Mouse (Mus musculus): ENCODE data around the gene Sars. TPM values are rescaled to one million over a fixed set of nuclear protein-coding genes. Genes with fewer than 3 reads are reported as not detected.

The Sars gene
- total RNA-seq, 2 experiments from 2014 or later = 205 to 221 TPM

DNA sequence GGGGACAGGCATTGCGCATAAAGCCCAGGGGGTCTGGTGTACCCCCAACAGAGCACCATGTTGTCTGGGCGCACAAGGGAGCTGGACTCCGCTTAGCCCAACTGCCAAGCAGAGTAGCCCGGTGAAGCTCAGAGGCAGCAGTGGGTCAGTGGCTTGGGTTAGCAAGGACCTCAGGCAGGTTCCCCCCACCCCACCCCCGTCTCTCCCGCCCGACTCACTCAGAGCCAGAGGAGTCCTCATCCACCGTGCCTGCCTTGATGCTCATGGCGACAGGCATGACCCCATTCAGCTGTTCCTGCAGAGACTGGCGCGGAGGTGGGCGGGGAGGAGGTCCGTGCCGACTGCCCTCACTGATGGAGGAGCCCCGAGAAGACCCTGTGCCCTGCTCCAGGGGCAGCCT, 52.2 kb downstream of the Sars start:
- no peak for DNase-seq (ENCODE audit: low spot score in 2 of 2)

GRCm38 (mm10) chr3:108392299-108392698, 52.7 kb downstream of the Sars start:
- no peak for DNase-seq (ENCODE audit: low spot score in 2 of 2)

DNA sequence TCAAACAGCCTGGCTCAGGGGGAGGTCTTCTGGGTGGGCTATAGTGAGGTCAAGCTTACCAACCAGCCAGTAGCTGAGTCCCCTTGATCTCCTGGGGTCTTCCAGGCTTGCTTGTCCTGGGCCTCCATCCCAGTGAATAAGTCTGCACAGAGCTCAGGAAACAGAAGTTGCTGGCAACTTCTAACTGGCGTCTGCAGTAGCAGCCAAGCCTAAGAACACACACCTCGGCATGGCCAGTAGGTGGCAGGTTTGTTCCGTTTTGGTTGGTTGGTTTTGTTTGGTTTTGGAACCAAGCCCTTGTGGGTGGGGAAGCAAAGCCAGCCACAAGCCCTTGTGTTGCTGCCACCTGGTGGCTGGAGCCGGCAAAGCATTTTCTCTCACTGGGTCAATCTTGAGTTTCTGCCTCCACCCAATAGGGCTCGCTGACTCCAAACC, 55.9 kb downstream of the Sars start:
- peak; percentile 95 to 98 for DNase-seq (ENCODE audit: low spot score in 2 of 2)

DNA sequence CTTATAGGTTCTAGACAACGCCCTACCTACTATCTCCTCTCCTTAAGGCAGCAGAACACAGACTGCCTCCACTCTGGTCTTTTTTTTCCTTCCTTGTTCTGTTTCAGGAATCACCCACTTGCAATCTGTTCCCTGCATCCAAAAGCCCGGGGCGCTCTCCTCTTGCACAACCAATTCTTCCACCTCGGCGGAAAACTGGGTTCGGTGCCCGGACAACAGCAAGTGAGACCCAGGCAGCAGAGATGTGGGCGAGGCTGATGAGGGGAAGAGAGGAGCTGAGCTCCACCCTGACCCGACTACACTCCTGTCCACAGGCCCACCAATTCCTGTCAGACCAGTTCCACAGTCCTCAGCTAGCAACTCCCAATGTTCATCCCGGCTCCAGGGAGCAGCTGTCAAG, 58.8 kb downstream of the Sars start:
- peak; percentile 66 to 85 for DNase-seq (ENCODE audit: low spot score in 2 of 2)

DNA sequence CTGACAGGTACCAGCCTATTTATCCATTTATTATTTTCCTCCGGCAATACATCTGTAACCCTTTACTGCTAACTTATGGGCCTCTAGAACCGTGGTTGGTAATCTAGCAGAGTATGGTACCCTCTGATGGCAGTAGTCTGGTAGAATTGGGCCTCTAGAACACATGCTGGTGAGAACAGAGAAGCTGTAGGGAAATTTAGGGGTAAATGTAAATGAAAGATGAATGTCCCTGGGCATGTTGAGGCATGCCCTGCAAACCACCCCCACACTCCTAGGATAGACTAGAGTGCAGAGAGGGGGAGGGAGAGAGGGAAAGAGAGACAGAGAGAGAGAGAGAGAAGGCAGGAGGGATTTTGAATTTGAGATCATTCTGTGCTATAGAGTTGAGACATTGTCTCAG, 60.6 kb downstream of the Sars start:
- no peak for DNase-seq (ENCODE audit: low spot score in 2 of 2)

DNA sequence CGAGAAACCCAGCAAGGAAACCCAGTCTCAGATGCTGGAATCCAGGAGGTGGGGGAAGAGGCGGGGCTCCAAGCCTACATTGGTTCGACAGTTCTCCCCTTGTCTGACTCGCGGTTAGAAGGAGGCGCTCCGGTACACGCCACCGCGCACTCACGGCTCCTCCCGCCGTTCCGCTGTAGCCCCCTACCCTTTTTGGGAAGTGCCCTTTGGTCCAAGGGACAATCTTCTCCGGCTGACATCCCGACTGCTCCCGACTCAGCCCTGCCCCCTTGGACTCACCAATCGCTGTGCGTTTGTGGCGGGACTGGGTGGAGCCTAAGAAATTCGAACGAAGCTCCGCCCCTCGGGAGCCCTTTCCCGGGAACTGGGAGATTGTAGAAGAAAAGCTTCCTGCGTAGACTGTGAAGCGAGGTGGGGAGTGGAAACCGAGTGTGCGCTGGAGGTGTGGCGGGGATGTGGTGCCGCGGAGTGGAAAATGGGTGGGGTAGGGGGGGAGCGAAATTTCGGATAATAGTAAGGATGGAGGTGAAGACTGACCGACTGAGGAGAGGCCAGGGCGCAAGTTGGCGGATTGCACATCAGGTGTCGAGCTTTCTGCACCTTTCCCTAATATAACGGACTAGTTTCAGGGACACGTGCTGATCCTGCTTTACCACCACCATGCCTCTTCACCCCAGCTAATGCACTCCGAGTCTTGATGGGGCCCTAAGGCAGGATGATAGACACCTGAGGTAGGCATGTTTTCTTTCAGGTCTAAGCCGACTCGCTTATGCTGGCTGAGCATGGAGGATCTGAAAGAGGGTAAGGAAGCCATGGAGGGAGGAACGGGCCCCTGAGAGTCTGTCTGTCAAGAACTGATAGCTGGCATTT, 61.3 kb downstream of the Sars start, which contains the start of gene Psrc1:
Gene Psrc1, plus strand, starts transcription at position 355 of the 870 bp plus-strand sequence.
- DNase-seq (ENCODE audit: low spot score in 2 of 2) = peak; percentile 84 to 91

DNA sequence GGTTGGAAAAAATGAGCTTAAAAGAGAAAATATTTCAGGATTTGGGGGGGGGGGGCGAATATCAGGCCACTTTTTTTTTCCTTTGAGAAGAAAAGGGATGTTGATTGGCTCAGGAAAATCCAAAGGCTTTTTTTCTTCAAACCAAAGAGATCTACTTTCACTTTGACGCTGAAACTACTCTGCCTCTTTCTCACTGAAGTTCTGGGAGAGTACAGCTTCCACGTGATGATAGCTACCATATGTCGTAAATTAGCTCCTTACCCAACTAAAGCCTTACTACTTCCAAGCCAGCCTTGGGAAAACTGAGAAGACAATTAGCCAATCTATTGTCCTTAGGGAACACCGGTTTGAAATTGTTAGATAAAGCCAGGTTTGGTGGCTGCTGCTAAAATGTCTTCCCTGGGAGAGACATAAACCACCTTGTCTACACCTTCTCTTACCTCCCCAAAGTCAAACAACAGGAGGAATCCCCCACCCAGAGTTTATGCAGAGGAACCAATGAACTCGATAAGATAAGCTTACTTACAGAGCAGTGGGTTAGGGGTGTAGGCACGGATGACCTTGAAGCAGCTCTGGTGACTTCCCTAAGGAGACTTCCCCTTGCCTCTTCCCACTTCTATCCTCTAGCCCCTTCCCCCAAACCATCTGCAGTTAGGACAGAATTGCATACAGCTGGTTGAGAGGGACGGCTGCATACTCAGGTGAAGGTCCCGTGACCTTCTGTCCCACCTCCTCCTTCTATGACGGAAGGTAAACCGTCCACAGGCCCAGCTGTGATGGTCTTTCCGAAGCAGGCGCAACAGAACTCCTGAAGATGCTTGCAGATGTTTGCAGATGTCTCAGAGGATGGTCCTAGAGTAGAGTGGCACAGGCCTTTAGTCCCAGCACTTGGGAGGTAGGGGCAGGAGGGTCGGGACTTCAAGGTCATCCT, 62.8 kb downstream of the Sars start:
- no peak for DNase-seq (ENCODE audit: low spot score in 2 of 2)

GRCm38 (mm10) chr3:108380695-108381094, 64.3 kb downstream of the Sars start:
- no peak for DNase-seq (ENCODE audit: low spot score in 2 of 2)

GRCm38 (mm10) chr3:108378875-108379663, 65.9 kb downstream of the Sars start:
- DNase-seq (ENCODE audit: low spot score in 2 of 2) = peak in 1 of 2 experiments; percentile 78

Other genes with a start within 250 kb of the Sars start
- 10 to 100 TPM; 17.4 TPM for gene Cyb561d1, start 244.0 kb downstream of the Sars start, total RNA-seq (2021)
- 10 to 100 TPM; 23.5 to 24.8 TPM for gene Atxn7l2, start 234.3 kb downstream of the Sars start, total RNA-seq (2021)
- gene Sypl2, start 218.6 kb downstream of the Sars start, total RNA-seq (2021) = 1 to 10 TPM; 2.8 to 3.2 TPM
- gene Psma5, start 188.3 kb downstream of the Sars start, total RNA-seq (2021) = 10 to 100 TPM; 67.2 to 69.9 TPM
- gene Sort1, start 161.1 kb downstream of the Sars start, total RNA-seq (2021) = 100 to 1,000 TPM; 373 to 382 TPM
- gene Mybphl, start 80.3 kb downstream of the Sars start, total RNA-seq (2021) = under 1 TPM; 0.86 to 0.99 TPM
- gene Psrc1, start 61.4 kb downstream of the Sars start, total RNA-seq (2021) = 10 to 100 TPM; 23.2 to 25.0 TPM
- 100 to 1,000 TPM; 172 to 173 TPM for gene Celsr2, start 29.7 kb downstream of the Sars start, total RNA-seq (2021)
- 1 to 10 TPM; 3.1 TPM for gene 1700013F07Rik, start 88.9 kb upstream of the Sars start, total RNA-seq (2021)
- gene 5330417C22Rik, start 91.3 kb upstream of the Sars start, total RNA-seq (2021) = 10 to 100 TPM; 25.3 to 32.2 TPM
- 10 to 100 TPM; 56.7 to 58.7 TPM for gene Tmem167b, start 117.3 kb upstream of the Sars start, total RNA-seq (2021)
- gene Taf13, start 126.5 kb upstream of the Sars start, total RNA-seq (2021) = 10 to 100 TPM; 20.4 to 23.0 TPM
- 100 to 1,000 TPM; 112 to 128 TPM for gene Wdr47, start 146.1 kb upstream of the Sars start, total RNA-seq (2021)
- 10 to 100 TPM; 29.6 to 33.2 TPM for gene Clcc1, start 208.7 kb upstream of the Sars start, total RNA-seq (2021)